In the genomic region with DNA sequence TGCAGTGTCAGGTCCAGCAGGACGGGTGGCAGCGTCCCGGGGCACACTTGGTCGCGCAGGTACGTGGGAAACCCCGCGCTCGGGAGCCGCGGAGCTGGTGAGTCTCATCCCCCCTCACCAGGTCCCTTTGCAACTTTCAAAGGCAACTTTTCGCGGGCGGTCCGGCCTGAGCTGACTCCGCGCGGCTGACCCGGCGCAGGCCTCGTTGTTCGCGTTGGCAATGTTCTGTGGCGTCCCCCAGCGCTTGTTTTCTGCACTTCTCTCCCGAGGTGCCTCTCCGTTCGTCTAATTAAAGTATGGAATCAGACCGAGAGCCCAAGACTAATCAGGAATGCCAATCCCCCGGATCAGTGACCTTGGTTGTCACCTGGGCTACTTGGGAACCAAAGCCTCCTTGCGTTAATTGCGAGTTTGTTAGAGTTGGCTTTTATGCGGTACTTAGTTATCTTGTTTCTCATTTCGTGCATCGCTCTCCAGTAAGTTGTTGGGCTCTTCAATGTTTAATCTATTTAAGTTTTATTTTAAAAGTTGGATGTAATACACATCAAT, we compare ENCODE assay signal across 8 mouse cellular contexts. TPM values are rescaled to one million over a fixed set of nuclear protein-coding genes. Genes with fewer than 3 reads are reported as not detected.
DNase-seq lines count a peak whose midpoint lies in the region; ATAC-seq and TF ChIP-seq lines count a peak whose summit lies in the region.

No protein-coding gene starts in this region.

- H3K4me3 ChIP-seq in gastrocnemius, adult 2 months: peak overlapping the region; percentile 82
- H3K4me3 ChIP-seq in hindbrain, embryonic 16.5 days (ENCODE audit: low read length): peak overlapping the region; percentile 81
- H3K4me3 ChIP-seq in midbrain, embryonic 10.5 days: peak overlapping the region; percentile 84

- H3K9ac ChIP-seq in hindbrain, embryonic 16.5 days (ENCODE audit: low read depth, low read length): peak overlapping the region; percentile 73

- WGBS in hindbrain, embryonic 16.5 days: 1% methylated on average over 35 of the region's 35 CpGs
- WGBS in midbrain, embryonic 10.5 days: 1% methylated on average over 35 of the region's 35 CpGs

- H3K27me3 ChIP-seq in hindbrain, embryonic 16.5 days (replicated peaks; ENCODE audit: control insufficient read depth, insufficient read depth, low read length): peaks cover 8% of the 10 kb centered on the region
- peaks cover 38% of the 10 kb centered on the region for H3K27me3 ChIP-seq in midbrain, embryonic 10.5 days (ENCODE audit: low read depth, poor library complexity, severe bottlenecking)

- peak overlapping the region; percentile 55 for H3K27ac ChIP-seq in gastrocnemius, adult 2 months
- peak overlapping the region; percentile 54; the same call in 1 of the 2 replicates for H3K27ac ChIP-seq in hindbrain, embryonic 16.5 days (ENCODE audit: low read depth, low read length)
- H3K27ac ChIP-seq in midbrain, embryonic 10.5 days (replicated peaks): peak overlapping the region; percentile 89

- peak; percentile 34 for DNase-seq in Muller cell, postnatal 12 days (ENCODE audit: inconsistent ontology term)
- DNase-seq in cerebellum, adult 9-11 months: peak; percentile 3
- DNase-seq in gastrocnemius, adult 2 months: peak; percentile 58
- peak; percentile 6 to 23 for DNase-seq in left cerebral cortex, postnatal 14 days (ENCODE audit: low spot score in 2 of 2)
- peak; percentile 78 for DNase-seq in midbrain, embryonic 10.5 days (ENCODE audit: low spot score)
- peak; percentile 2 to 8 for DNase-seq in right cerebral cortex, postnatal 36 days (ENCODE audit: low spot score in 2 of 2)
- DNase-seq in spleen, adult 18-20 months: no peak

- H3K9me3 ChIP-seq in hindbrain, embryonic 16.5 days (ENCODE audit: control insufficient read depth, low read length): no peaks in the 10 kb centered on the region
- no peaks in the 10 kb centered on the region for H3K9me3 ChIP-seq in midbrain, embryonic 10.5 days (replicated peaks)

- TF ChIP-seq CTCF in gastrocnemius, adult 2 months (IDR thresholded peaks at IDR 0.05): peak; percentile 43

- H3K36me3 ChIP-seq in hindbrain, embryonic 16.5 days (ENCODE audit: control insufficient read depth, insufficient read depth, low read length): no peaks in the 10 kb centered on the region
- H3K36me3 ChIP-seq in midbrain, embryonic 10.5 days: no peaks in the 10 kb centered on the region

- peaks cover 12% of the 10 kb centered on the region for H3K4me1 ChIP-seq in hindbrain, embryonic 16.5 days (ENCODE audit: control insufficient read depth, insufficient read depth, low read depth, low read length)
- H3K4me1 ChIP-seq in midbrain, embryonic 10.5 days: peaks cover 52% of the 10 kb centered on the region

- intact Hi-C loops in gastrocnemius, adult 2 months (cut with DNase I): loop anchor here (5.0 kb wide), 1 partner anchor 100 kb away; no protein-coding TSS in a partner anchor
- intact Hi-C loops in left cerebral cortex, postnatal 14 days (cut with DNase I): loop anchor here (5.0 to 10.0 kb wide), 2 partner anchors 85 to 103 kb away; no protein-coding TSS in a partner anchor

- peak; percentile 34 for ATAC-seq in hindbrain, embryonic 16.5 days

- peak overlapping the region; percentile 99 for H3K4me2 ChIP-seq in hindbrain, embryonic 16.5 days (ENCODE audit: low read length)

RNA-seq across cellular contexts. Expression of gene Kank1, which starts 0.8 kb away (rescaled TPM):
- total RNA-seq in gastrocnemius, adult 2 months (2021): 10 to 100 TPM; 17.4 to 19.2 TPM
- polyA plus RNA-seq in hindbrain, embryonic 16.5 days (2015; fragmentation: Nextera tagmentation; extraction: Ambion mirVana): 13.2 and 14.4 TPM in 2 replicates
- 10 to 100 TPM; 24.5 to 24.6 TPM for total RNA-seq in left cerebral cortex, postnatal 14 days (2021)
- 19.0 and 23.1 TPM in 2 replicates for polyA plus RNA-seq in midbrain, embryonic 10.5 days (2016; fragmentation: Nextera tagmentation; extraction: Ambion mirVana)

Comparison
In these comparisons a context has a peak if more than half of its experiments do, and no peak if none do; other contexts are left out.
1. DNase-seq: peak in Muller cell, postnatal 12 days (single experiment), cerebellum, adult 9-11 months (single experiment), gastrocnemius, adult 2 months (single experiment), left cerebral cortex, postnatal 14 days (2 of 2), midbrain, embryonic 10.5 days (single experiment) and right cerebral cortex, postnatal 36 days (2 of 2); none in spleen, adult 18-20 months (0 of 2).
2. Peak in every context shown above with its lines, with median percentiles within 50 percentile points of each other: H3K27ac ChIP-seq and H3K4me3 ChIP-seq.